Comparison of ENCODE assay signal across 10 mouse cellular contexts in the genomic region with DNA sequence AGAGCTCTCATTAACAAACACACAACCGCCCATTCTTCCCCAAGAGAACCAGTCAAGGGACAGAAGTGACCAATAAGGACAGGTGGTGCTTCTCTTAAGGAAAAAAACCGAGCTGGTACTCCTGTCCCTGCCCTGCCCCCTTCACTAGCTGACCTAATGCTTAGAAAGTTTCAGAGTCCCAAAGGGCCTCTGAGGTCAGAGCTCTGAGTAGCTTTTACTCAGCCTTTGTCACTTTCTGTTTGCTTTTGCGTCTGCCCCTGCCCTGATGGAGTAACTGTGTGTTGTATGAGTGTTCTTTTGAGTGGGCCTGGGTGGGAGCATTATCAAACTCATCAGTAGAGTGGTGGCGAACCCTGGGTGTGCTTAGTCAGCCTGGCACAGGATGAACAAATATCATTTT. TPM values are rescaled to one million over a fixed set of nuclear protein-coding genes. Genes with fewer than 3 reads are reported as not detected.
DNase-seq lines count a peak whose midpoint lies in the region; ATAC-seq and TF ChIP-seq lines count a peak whose summit lies in the region.
"Had no signal": no experiment of that assay in that cellular context is flagged by ENCODE, and none has a peak within 500 bp of the region (broad histone marks: within the 10 kb centered on the region; RNA-seq: fewer than 3 reads in every experiment).

No protein-coding gene starts in this region.

- WGBS in heart, embryonic 12.5 days: 33% methylated on average over 4 of the region's 4 CpGs
- WGBS in embryonic facial prominence, embryonic 10.5 days: 33% methylated on average over 4 of the region's 4 CpGs
- 27% methylated on average over 4 of the region's 4 CpGs for WGBS in liver, postnatal 0 days (ENCODE audit: insufficient replicate concordance)

- H3K9me3 ChIP-seq in heart, embryonic 12.5 days (replicated peaks): no peaks in the 10 kb centered on the region
- no peaks in the 10 kb centered on the region for H3K9me3 ChIP-seq in embryonic facial prominence, embryonic 10.5 days
- no peaks in the 10 kb centered on the region for H3K9me3 ChIP-seq in liver, postnatal 0 days (ENCODE audit: low read length)
- H3K9me3 ChIP-seq: forebrain, embryonic 15.5 days had no signal

- no peaks in the 10 kb centered on the region for H3K27me3 ChIP-seq in heart, embryonic 12.5 days (replicated peaks)
- no peaks in the 10 kb centered on the region for H3K27me3 ChIP-seq in C2C12 (ENCODE audit: control insufficient read depth, insufficient read depth, insufficient read length)
- H3K27me3 ChIP-seq in embryonic facial prominence, embryonic 10.5 days (replicated peaks; ENCODE audit: low read depth, poor library complexity, severe bottlenecking): peaks cover 33% of the 10 kb centered on the region
- H3K27me3 ChIP-seq in liver, postnatal 0 days (ENCODE audit: insufficient read depth, low read length): no peaks in the 10 kb centered on the region
- H3K27me3 ChIP-seq: forebrain, embryonic 15.5 days had no signal

- no peak overlapping the region for H3K9ac ChIP-seq in heart, embryonic 12.5 days
- H3K9ac ChIP-seq in liver, postnatal 0 days (replicated peaks): no peak overlapping the region
- H3K9ac ChIP-seq: forebrain, embryonic 15.5 days; hindbrain, embryonic 14.5 days had no signal

- TF ChIP-seq EP300 in liver, postnatal 0 days (IDR thresholded peaks at IDR 0.05; ENCODE audit: low read depth): no peak

- H3K27ac ChIP-seq in heart, embryonic 12.5 days (ENCODE audit: poor library complexity, severe bottlenecking): peak overlapping the region; percentile 80
- peak overlapping the region; percentile 59; the same call in 1 of the 2 replicates for H3K27ac ChIP-seq in embryonic facial prominence, embryonic 10.5 days (replicated peaks)
- H3K27ac ChIP-seq in liver, postnatal 0 days (ENCODE audit: low read depth): no peak overlapping the region
- H3K27ac ChIP-seq: forebrain, embryonic 15.5 days; hindbrain, embryonic 14.5 days had no signal

- no peak overlapping the region for H3ac ChIP-seq in C2C12 (ENCODE audit: control insufficient read depth, insufficient read length, low read depth)

- no peaks in the 10 kb centered on the region for H3K79me2 ChIP-seq in C2C12 (ENCODE audit: control insufficient read depth, insufficient read depth)

- no peak for TF ChIP-seq CTCF in C2C12 (IDR thresholded peaks at IDR 0.05; ENCODE audit: control insufficient read depth, insufficient read depth, insufficient read length)
- TF ChIP-seq CTCF in liver, postnatal 0 days (IDR thresholded peaks at IDR 0.05; ENCODE audit: low read depth): no peak

- H3K79me3 ChIP-seq in C2C12 (ENCODE audit: low read depth): no peaks in the 10 kb centered on the region

- no peak overlapping the region for H3K4me3 ChIP-seq in heart, embryonic 12.5 days
- H3K4me3 ChIP-seq in C2C12 (ENCODE audit: insufficient read depth, poor library complexity, severe bottlenecking): no peak overlapping the region
- H3K4me3 ChIP-seq in embryonic facial prominence, embryonic 10.5 days: no peak overlapping the region
- no peak overlapping the region for H3K4me3 ChIP-seq in liver, postnatal 0 days (ENCODE audit: low read depth, low read length)
- H3K4me3 ChIP-seq: forebrain, embryonic 15.5 days had no signal

- intact Hi-C loops in heart, postnatal 36 days (cut with DNase I): no loop called here

- no peaks in the 10 kb centered on the region for H3K36me3 ChIP-seq in heart, embryonic 12.5 days
- H3K36me3 ChIP-seq in C2C12 (ENCODE audit: control insufficient read depth, insufficient read depth): no peaks in the 10 kb centered on the region
- H3K36me3 ChIP-seq in embryonic facial prominence, embryonic 10.5 days (replicated peaks): no peaks in the 10 kb centered on the region
- no peaks in the 10 kb centered on the region for H3K36me3 ChIP-seq in liver, postnatal 0 days (replicated peaks; ENCODE audit: insufficient read depth, low read length)
- H3K36me3 ChIP-seq: forebrain, embryonic 15.5 days had no signal

- H3K4me1 ChIP-seq in heart, embryonic 12.5 days (replicated peaks): peaks cover 37% of the 10 kb centered on the region
- H3K4me1 ChIP-seq in embryonic facial prominence, embryonic 10.5 days: peaks cover 42% of the 10 kb centered on the region
- H3K4me1 ChIP-seq in liver, postnatal 0 days (ENCODE audit: insufficient read depth): peaks cover 5% of the 10 kb centered on the region

- no peak for ATAC-seq in heart, embryonic 12.5 days (ENCODE audit: insufficient number of reproducible peaks, low FRiP score)
- ATAC-seq in liver, postnatal 0 days: peak; percentile 88
- ATAC-seq: forebrain, embryonic 15.5 days had no signal

- no peak for DNase-seq in heart, postnatal 36 days
- DNase-seq in embryonic facial prominence, embryonic 10.5 days (ENCODE audit: low spot score): no peak
- peak; percentile 34 for DNase-seq in liver, postnatal 0 days
- no peak for DNase-seq in thymus, postnatal 0 days (ENCODE audit: low spot score)
- no peak for DNase-seq in testis, postnatal 10 days (ENCODE audit: low spot score)
- no peak for DNase-seq in right cerebral cortex, postnatal 25 days

- H3K4me2 ChIP-seq in heart, embryonic 12.5 days: peak overlapping the region; percentile 11; the same call in 1 of the 2 replicates
- no peak overlapping the region for H3K4me2 ChIP-seq in liver, postnatal 0 days (ENCODE audit: low read depth, low read length)
- H3K4me2 ChIP-seq: forebrain, embryonic 15.5 days; hindbrain, embryonic 14.5 days had no signal

TF ChIP-seq in C2C12, 6 proteins besides CTCF, POLR2A, EP300 and RAD21:
- TF ChIP-seq MAX (IDR thresholded peaks at IDR 0.05) (no peak), CEBPB (IDR thresholded peaks at IDR 0.05; ENCODE audit: low read depth) (no peak), MYOD1 (IDR thresholded peaks at IDR 0.05; ENCODE audit: control insufficient read depth, insufficient read length, low read depth) (peak; percentile 73)

RNA-seq across cellular contexts. Expression of a gene that starts 9.0 kb away (rescaled TPM):
- polyA plus RNA-seq in heart, embryonic 12.5 days (2016; fragmentation: Nextera tagmentation; extraction: Ambion mirVana): 8.9 and 10.9 TPM in 2 replicates
- 10 to 100 TPM; 13.2 to 15.5 TPM for total RNA-seq in heart, postnatal 36 days (2021)
- 24.4 TPM for polyA plus RNA-seq in C2C12 (2012; fragmentation: generic; extraction: Trizol)
- polyA plus RNA-seq in embryonic facial prominence, embryonic 10.5 days (2016; fragmentation: Nextera tagmentation; extraction: Ambion mirVana): 4.4 TPM in 2 replicates
- 1.5 and 3.2 TPM in 2 replicates for polyA plus RNA-seq in liver, postnatal 0 days (2015; fragmentation: Nextera tagmentation; extraction: Ambion mirVana)
- 6.4 and 10.8 TPM in 2 replicates for polyA plus RNA-seq in thymus, postnatal 0 days (2015; fragmentation: Nextera tagmentation; extraction: Ambion mirVana)

RNA-seq across cellular contexts. Expression of a gene that starts 38.2 kb away (rescaled TPM):
- 3.9 and 4.2 TPM in 2 replicates for polyA plus RNA-seq in heart, embryonic 12.5 days (2016; fragmentation: Nextera tagmentation; extraction: Ambion mirVana)
- 1 to 10 TPM; 6.4 to 8.5 TPM for total RNA-seq in heart, postnatal 36 days (2021)
- polyA plus RNA-seq in C2C12 (2012; fragmentation: generic; extraction: Trizol): 1.1 TPM
- 1.2 and 1.4 TPM in 2 replicates for polyA plus RNA-seq in embryonic facial prominence, embryonic 10.5 days (2016; fragmentation: Nextera tagmentation; extraction: Ambion mirVana)
- 0.78 and 0.92 TPM in 2 replicates for polyA plus RNA-seq in liver, postnatal 0 days (2015; fragmentation: Nextera tagmentation; extraction: Ambion mirVana)
- 31.1 and 34.0 TPM in 2 replicates for polyA plus RNA-seq in thymus, postnatal 0 days (2015; fragmentation: Nextera tagmentation; extraction: Ambion mirVana)

RNA-seq across cellular contexts. Expression of a gene that starts 50.1 kb away (rescaled TPM):
- 62.1 and 69.5 TPM in 2 replicates for polyA plus RNA-seq in heart, embryonic 12.5 days (2016; fragmentation: Nextera tagmentation; extraction: Ambion mirVana)
- 10 to 100 TPM; 19.9 to 23.8 TPM for total RNA-seq in heart, postnatal 36 days (2021)
- polyA plus RNA-seq in C2C12 (2012; fragmentation: generic; extraction: Trizol): 30.5 TPM
- polyA plus RNA-seq in embryonic facial prominence, embryonic 10.5 days (2016; fragmentation: Nextera tagmentation; extraction: Ambion mirVana): 85.0 and 88.9 TPM in 2 replicates
- polyA plus RNA-seq in liver, postnatal 0 days (2015; fragmentation: Nextera tagmentation; extraction: Ambion mirVana): 6.0 and 8.5 TPM in 2 replicates
- polyA plus RNA-seq in thymus, postnatal 0 days (2015; fragmentation: Nextera tagmentation; extraction: Ambion mirVana): 120 and 150 TPM in 2 replicates
